ENCODE assay signal across 10 mouse cellular contexts in the genomic region with DNA sequence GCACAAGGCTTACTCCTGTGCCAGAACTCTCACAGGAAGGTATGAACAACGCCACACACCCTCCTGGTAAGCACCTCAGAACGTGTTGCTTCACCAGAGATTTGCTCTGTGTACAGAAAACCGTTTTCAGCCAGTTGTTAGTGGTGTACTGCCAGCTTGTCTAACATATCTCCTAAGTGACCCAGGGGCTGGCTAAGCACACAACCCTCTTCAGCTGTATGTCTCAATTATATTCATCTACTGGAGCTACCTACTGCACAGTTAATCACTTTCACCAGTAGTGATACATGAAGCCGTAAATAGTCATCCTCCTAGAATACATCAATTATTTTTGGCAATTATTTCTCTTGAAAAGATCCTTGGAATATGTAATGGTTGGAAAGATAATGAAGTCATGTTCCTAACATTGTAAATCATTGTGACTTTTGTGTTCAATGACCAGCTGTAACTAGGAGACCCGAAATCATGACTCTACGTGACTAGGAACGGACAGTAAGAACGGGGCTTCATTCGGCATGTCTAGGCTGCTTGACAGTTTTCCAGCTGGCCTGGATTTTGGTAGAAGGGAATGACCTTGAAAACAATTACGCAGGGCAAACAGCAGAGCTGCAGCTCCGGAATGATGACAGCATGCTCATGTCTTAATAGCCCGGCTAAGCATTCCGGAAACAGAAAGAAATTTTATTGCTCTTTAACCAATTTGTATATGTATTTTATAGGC.
DNase-seq lines count a peak whose midpoint lies in the region; ATAC-seq lines count a peak whose summit lies in the region.
"Had no signal": no experiment of that assay in that cellular context is flagged by ENCODE, and none has a peak within 500 bp of the region (broad histone marks: within the 10 kb centered on the region; RNA-seq: fewer than 3 reads in every experiment).

No protein-coding gene starts in this region.

- no peak overlapping the region for H3K4me2 ChIP-seq in kidney, embryonic 16.5 days (replicated peaks; ENCODE audit: low read depth, low read length)
- no peak overlapping the region for H3K4me2 ChIP-seq in heart, embryonic 11.5 days
- H3K4me2 ChIP-seq: liver, embryonic 15.5 days had no signal

- no peaks in the 10 kb centered on the region for H3K36me3 ChIP-seq in kidney, embryonic 16.5 days (ENCODE audit: insufficient read depth, low read length)
- no peaks in the 10 kb centered on the region for H3K36me3 ChIP-seq in heart, embryonic 11.5 days (ENCODE audit: control insufficient read depth, insufficient read depth, low read length)
- H3K36me3 ChIP-seq: G1E; liver, embryonic 15.5 days had no signal

- H3K4me1 ChIP-seq in kidney, embryonic 16.5 days (ENCODE audit: insufficient read depth, low read length): peaks cover 4% of the 10 kb centered on the region; the same call in 1 of the 2 replicates
- peaks cover 15% of the 10 kb centered on the region for H3K4me1 ChIP-seq in heart, embryonic 11.5 days (ENCODE audit: control insufficient read depth, insufficient read depth, low read length)
- H3K4me1 ChIP-seq: liver, embryonic 15.5 days had no signal

- 64% methylated on average over 13 of the region's 13 CpGs for WGBS in kidney, embryonic 16.5 days
- WGBS in heart, embryonic 11.5 days (ENCODE audit: insufficient replicate concordance): 58% methylated on average over 13 of the region's 13 CpGs

- DNase-seq in kidney, adult 8-10 months: no peak
- DNase-seq in adrenal gland, postnatal 14 days: peak; percentile 76
- peak; percentile 72 for DNase-seq in lung, postnatal 10 days
- DNase-seq in layer of hippocampus, adult 9-11 months: no peak
- no peak for DNase-seq in right cerebral cortex, adult 18-20 months
- DNase-seq in yolk sac, embryonic 10.5 days (ENCODE audit: low spot score): no peak

- H3K27ac ChIP-seq in kidney, embryonic 16.5 days (ENCODE audit: low read length): 0 out of 2 replicates have a peak overlapping the region, but pooled peaks have one; percentile 8
- H3K27ac ChIP-seq in heart, embryonic 11.5 days (ENCODE audit: low read depth, low read length): peak overlapping the region; percentile 29; the same call in 1 of the 2 replicates
- H3K27ac ChIP-seq: liver, embryonic 15.5 days had no signal

- H3K9ac ChIP-seq in kidney, embryonic 16.5 days (replicated peaks; ENCODE audit: low read length): no peak overlapping the region
- no peak overlapping the region for H3K9ac ChIP-seq in heart, embryonic 11.5 days (ENCODE audit: low read depth, low read length)
- H3K9ac ChIP-seq: liver, embryonic 15.5 days had no signal

- H3K27me3 ChIP-seq in kidney, embryonic 16.5 days (ENCODE audit: insufficient read depth, low read length): no peaks in the 10 kb centered on the region
- no peaks in the 10 kb centered on the region for H3K27me3 ChIP-seq in heart, embryonic 11.5 days (ENCODE audit: control insufficient read depth, insufficient read depth, low read length)
- H3K27me3 ChIP-seq: liver, embryonic 15.5 days had no signal

- H3K4me3 ChIP-seq in kidney, embryonic 16.5 days (ENCODE audit: low read length): no peak overlapping the region
- no peak overlapping the region for H3K4me3 ChIP-seq in heart, embryonic 11.5 days (ENCODE audit: low read depth, low read length)
- H3K4me3 ChIP-seq: liver, embryonic 15.5 days had no signal

- no peaks in the 10 kb centered on the region for H3K9me3 ChIP-seq in kidney, embryonic 16.5 days (ENCODE audit: low read length)
- H3K9me3 ChIP-seq in heart, embryonic 11.5 days (replicated peaks; ENCODE audit: control insufficient read depth, low read length): no peaks in the 10 kb centered on the region
- H3K9me3 ChIP-seq: G1E; liver, embryonic 15.5 days had no signal

- peak; percentile 73 for ATAC-seq in kidney, embryonic 16.5 days (ENCODE audit: low FRiP score, low TSS enrichment)
- no peak for ATAC-seq in heart, embryonic 11.5 days (replicated peaks; ENCODE audit: insufficient number of reproducible peaks, low FRiP score, low TSS enrichment)

Comparison
In these comparisons a context has a peak if more than half of its experiments do, and no peak if none do; other contexts are left out.
1. DNase-seq: peak in adrenal gland, postnatal 14 days (single experiment) and lung, postnatal 10 days (single experiment); none in kidney, adult 8-10 months (0 of 2), layer of hippocampus, adult 9-11 months (single experiment), right cerebral cortex, adult 18-20 months (single experiment) and yolk sac, embryonic 10.5 days (single experiment).